Mouse (Mus musculus) lung, embryonic 14.5 days (tissue): ENCODE measurements around the gene Gm14862. TPM values are rescaled to one million over a fixed set of nuclear protein-coding genes. Genes with fewer than 3 reads are reported as not detected.
"Not testable (repeated sequence)": the region's sequence is repeated elsewhere in the genome, so short reads cannot be mapped to it uniquely, and the experiment has no call there.

ENCODE experiments used
- ATAC-seq: fragments of 200-750 bp; cut with Nextera tagmentation; 2 replicates; pipeline ENCODE4 v1.8.0; 2017; ENCODE audit warnings: mild to moderate bottlenecking, moderate TSS enrichment, moderate library complexity; ENCODE audit not compliant: insufficient read depth
- DNase-seq: peaks from one replicate; pipeline ENCODE4 v3.0.0-alpha.2; 2015
- H3K27ac ChIP-seq: fragments of 300-500 bp; sonication (generic); 2 replicates; pipeline ENCODE4 v1.5.1; 2014; ENCODE audit warnings: low read depth, mild to moderate bottlenecking, moderate library complexity
- H3K27me3 ChIP-seq: fragments of 300-500 bp; sonication (generic); 2 replicates; pipeline ENCODE4 v1.6.1; 2014; ENCODE audit warnings: low read length, control low read depth; ENCODE audit not compliant: insufficient read depth
- H3K36me3 ChIP-seq: fragments of 300-500 bp; sonication (generic); 2 replicates; pipeline ENCODE4 v1.6.1; 2014; ENCODE audit warnings: control low read depth; ENCODE audit not compliant: insufficient read depth
- H3K4me1 ChIP-seq: fragments of 300-500 bp; sonication (generic); 2 replicates; pipeline ENCODE4 v1.6.1; 2014; ENCODE audit warnings: antibody characterized with exemption, control low read depth; ENCODE audit not compliant: insufficient read depth
- H3K4me2 ChIP-seq: fragments of 300-500 bp; sonication (generic); 2 replicates; pipeline ENCODE4 v1.6.1; 2014; ENCODE audit warnings: mild to moderate bottlenecking
- H3K4me3 ChIP-seq: fragments of 300-500 bp; sonication (generic); 2 replicates; pipeline ENCODE4 v1.5.1; 2014; ENCODE audit warnings: low read depth, low read length
- H3K9ac ChIP-seq: fragments of 300-500 bp; sonication (generic); 2 replicates; pipeline ENCODE4 v1.6.1; 2014
- H3K9me3 ChIP-seq: fragments of 300-500 bp; sonication (generic); 2 replicates; pipeline ENCODE4 v1.6.1; 2016; ENCODE audit warnings: low read depth, low read length, control low read depth
- CTCF ChIP-seq: IDR thresholded peaks from 2 replicates; pipeline ENCODE4 v1.5.1; 2016; ENCODE audit warnings: antibody characterized with exemption, low read depth
- WGBS: fragments of 180-500 bp; shearing (Covaris S2); extraction: QIAGEN DNeasy Blood & Tissue Kit; methylation state at CpG from one replicate; pipeline ENCODE4 v1.1.7; 2014; 5-methylcytosine and 5-hydroxymethylcytosine counted together
- polyA plus RNA-seq: library from polyadenylated mRNA; unstranded; fragments of >200 nt; fragmentation: Nextera tagmentation; extraction: Ambion mirVana; gene quantifications from 2 replicates; pipeline ENCODE4 v1.2.1, GENCODE M21; 2014

Gene Gm14862
- polyA plus RNA-seq: 0.25 TPM in 1 of 2 replicates, not detected in the other

GRCm38 (mm10) chrX:9256766-9257165 lies at the start of gene Gm14862:
TSS of gene Gm14862 (minus strand) at chrX:9256899.
- DNase-seq (no peak), ATAC-seq (no peak)
- H3K36me3 ChIP-seq: no peaks in the 10 kb centered on the region
- no peak within 1 kb of the TSS for H3K4me2 ChIP-seq
- H3K9me3 ChIP-seq: no peaks in the 10 kb centered on the region
- H3K27ac ChIP-seq: no peak within 1 kb of the TSS
- H3K4me3 ChIP-seq: no peak within 1 kb of the TSS
- H3K4me1 ChIP-seq: no peaks in the 10 kb centered on the region
- TF ChIP-seq CTCF: no peak
- 66% methylated on average over 5 of the region's 5 CpGs for WGBS
- no peaks in the 10 kb centered on the region for H3K27me3 ChIP-seq
- H3K9ac ChIP-seq: no peak within 1 kb of the TSS

DNA sequence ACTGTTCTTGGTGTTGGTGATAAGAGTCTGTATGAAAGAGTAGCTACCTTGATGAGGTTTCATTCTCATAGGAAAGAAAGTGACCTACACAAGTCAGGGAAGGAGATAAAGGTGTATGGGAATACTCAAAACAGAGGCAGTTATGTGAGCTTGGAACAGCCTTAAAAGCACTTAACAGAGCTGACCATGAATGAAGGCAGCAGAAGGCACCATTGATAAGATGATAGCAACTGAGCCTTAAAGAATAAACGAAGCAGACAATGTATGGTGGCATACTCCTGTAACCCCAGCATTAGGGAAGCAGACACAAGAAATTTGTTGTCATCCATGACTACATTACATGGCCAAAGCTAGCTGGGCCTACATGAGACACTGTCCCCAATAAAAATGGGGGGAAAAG lies 46.8 kb upstream of the Gm14862 start:
- H3K27ac ChIP-seq: no peak overlapping the region
- ATAC-seq (no peak), DNase-seq (no peak)
- no peak overlapping the region for H3K4me3 ChIP-seq
- H3K36me3 ChIP-seq: no peaks in the 10 kb centered on the region
- no peak for TF ChIP-seq CTCF
- H3K4me2 ChIP-seq: no peak overlapping the region
- H3K9me3 ChIP-seq: no peaks in the 10 kb centered on the region
- H3K27me3 ChIP-seq: no peaks in the 10 kb centered on the region
- 63% methylated on average over 1 of the region's 1 CpGs for WGBS
- H3K9ac ChIP-seq: no peak overlapping the region
- no peaks in the 10 kb centered on the region for H3K4me1 ChIP-seq

DNA sequence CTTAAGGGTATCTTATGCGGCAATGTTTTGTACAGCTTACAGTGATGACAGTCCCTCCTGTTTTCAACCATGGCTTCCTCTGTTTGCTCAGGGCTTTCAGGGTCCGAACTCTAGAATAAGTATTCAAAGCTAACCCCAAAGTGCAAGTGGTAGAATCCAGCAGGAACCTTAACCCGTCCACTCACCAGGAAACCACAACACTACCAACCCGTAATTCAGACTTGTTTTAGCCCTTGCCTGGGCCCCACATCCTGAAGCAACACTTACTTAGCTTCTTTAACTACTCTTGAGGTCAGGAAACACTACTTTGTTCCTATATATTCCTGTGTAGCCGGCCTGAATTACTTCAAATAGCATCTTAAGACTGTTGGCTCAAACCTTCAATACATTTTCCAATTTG lies 46.1 kb upstream of the Gm14862 start:
- no peak overlapping the region for H3K9ac ChIP-seq
- ATAC-seq (no peak), DNase-seq (no peak)
- no peaks in the 10 kb centered on the region for H3K27me3 ChIP-seq
- no peak for TF ChIP-seq CTCF
- no peak overlapping the region for H3K27ac ChIP-seq
- H3K4me1 ChIP-seq: no peaks in the 10 kb centered on the region
- no peaks in the 10 kb centered on the region for H3K36me3 ChIP-seq
- WGBS: 74% methylated on average over 5 of the region's 5 CpGs
- H3K9me3 ChIP-seq: no peaks in the 10 kb centered on the region
- H3K4me2 ChIP-seq: no peak overlapping the region
- no peak overlapping the region for H3K4me3 ChIP-seq

GRCm38 (mm10) chrX:9298413-9298864 lies 41.7 kb upstream of the Gm14862 start:
- Histone ChIP-seq H3K4me2 (no peak overlapping the region), H3K27me3 (no peaks in the 10 kb centered on the region), H3K4me1 (no peaks in the 10 kb centered on the region), H3K27ac (no peak overlapping the region), H3K4me3 (no peak overlapping the region), H3K9me3 (no peaks in the 10 kb centered on the region), H3K36me3 (no peaks in the 10 kb centered on the region), H3K9ac (no peak overlapping the region)
- TF ChIP-seq CTCF: no peak
- ATAC-seq: no peak
- DNase-seq: no peak
- 81% methylated on average over 5 of the region's 5 CpGs for WGBS

- ATAC-seq, DNase-seq, H3K9ac ChIP-seq, H3K9me3 ChIP-seq, H3K4me1 ChIP-seq, H3K27ac ChIP-seq, H3K36me3 ChIP-seq, H3K4me2 ChIP-seq, H3K27me3 ChIP-seq, H3K4me3 ChIP-seq: not testable (repeated sequence)
- WGBS: 74% methylated on average over 3 of the region's 4 CpGs
These were observed 36.6 kb upstream of the Gm14862 start for GRCm38 (mm10) chrX:9293140-9293829.

- DNase-seq, ATAC-seq, H3K27ac ChIP-seq, H3K9ac ChIP-seq, H3K4me1 ChIP-seq, H3K4me3 ChIP-seq, H3K27me3 ChIP-seq, H3K4me2 ChIP-seq, H3K36me3 ChIP-seq, H3K9me3 ChIP-seq: not testable (repeated sequence)
- WGBS: no CpG with 5 or more reads among the region's 1 CpGs
These were observed 26.8 kb upstream of the Gm14862 start, which contains the start of gene H2al1m for GRCm38 (mm10) chrX:9283464-9283863. TSS of gene H2al1m (plus strand) at chrX:9283764.

GRCm38 (mm10) chrX:9274321-9274720 lies 17.6 kb upstream of the Gm14862 start:
- Histone ChIP-seq H3K9ac (no peak overlapping the region), H3K4me3 (no peak overlapping the region), H3K4me2 (no peak overlapping the region), H3K27me3 (no peaks in the 10 kb centered on the region), H3K27ac (no peak overlapping the region), H3K9me3 (no peaks in the 10 kb centered on the region), H3K4me1 (no peaks in the 10 kb centered on the region), H3K36me3 (no peaks in the 10 kb centered on the region)
- DNase-seq: no peak
- no peak for TF ChIP-seq CTCF
- 65% methylated on average over 8 of the region's 8 CpGs for WGBS
- no peak for ATAC-seq
